Mouse (Mus musculus) Patski (cell line): ENCODE data around the gene Adh5. TPM values are rescaled to one million over a fixed set of nuclear protein-coding genes. Genes with fewer than 3 reads are reported as not detected.
A peak's percentile ranks its signal among the peaks of the same experiment; 100 is the strongest.

ENCODE experiments used
- ATAC-seq: fragments of 100-300 bp; one replicate; pipeline ENCODE4 v1.8.0; 2021
- CTCF ChIA-PET: fragments of 350-600 bp; sonication (Branson Sonifier 250); formaldehyde crosslinking; loops from one replicate; lab custom pipeline; 2022; ENCODE audit warnings: inconsistent platforms; lab: Charles Lee
- POLR2A ChIA-PET: fragments of 350-600 bp; sonication (Branson Sonifier 250); formaldehyde crosslinking; loops from one replicate; lab custom pipeline; 2022; ENCODE audit warnings: antibody characterized with exemption, inconsistent platforms; lab: Charles Lee
- DNase-seq: peaks from one replicate; pipeline ENCODE4 v3.0.0-alpha.2; 2011; ENCODE audit warnings: low read depth, low spot score
- H3K27me3 ChIP-seq: fragments of 371-371 bp; one replicate; pipeline ENCODE4 v1.5.1; 2021
- CTCF ChIP-seq: fragments of 100-300 bp; IDR thresholded peaks from one replicate; pipeline ENCODE4 v1.5.1; 2021
- in situ Hi-C: fragments of 300-500 bp; cut with MboI; formaldehyde crosslinking; loops from 3 replicates; pipeline ENCODE4 v1.11.1; 2018; ENCODE audit warnings: low pct_unique_long_range_greater_than_20kb, mixed read lengths
- polyA plus RNA-seq: library from polyadenylated mRNA; unstranded; gene quantifications from one replicate; pipeline ENCODE4 v1.2.3, GENCODE M21; 2021

The Adh5 gene
- polyA plus RNA-seq, 1 experiment from 2014 or later, result 292 TPM

DNA sequence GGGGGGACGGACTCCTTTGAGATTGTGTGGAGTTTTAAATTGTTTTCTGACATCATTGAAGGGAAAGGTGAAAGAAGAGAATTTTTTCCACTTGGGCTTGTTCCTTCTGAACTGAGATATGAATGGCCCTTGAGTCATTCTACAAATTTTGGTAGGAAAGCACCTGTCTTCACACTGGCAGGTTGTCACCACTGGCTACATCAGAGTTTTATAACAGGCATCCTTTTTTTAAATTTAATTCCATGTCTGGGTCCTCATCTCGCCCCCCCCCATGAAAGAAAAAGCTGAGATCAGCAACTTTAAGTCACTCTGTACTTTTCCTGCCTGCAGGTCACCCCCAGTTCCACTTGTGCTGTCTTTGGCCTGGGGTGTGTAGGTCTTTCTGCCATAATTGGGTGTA, 19.2 kb upstream of the Adh5 start:
- no peak for DNase-seq
- ChIA-PET CTCF (interaction anchor here (3.4 kb wide), 1 partner anchor 18 kb away, joined by 14 read pairs; no protein-coding TSS in a partner anchor), POLR2A (interaction anchor here (0.6 kb wide), 1 partner anchor 18 kb away, joined by 5 read pairs; no protein-coding TSS in a partner anchor)
- TF ChIP-seq CTCF, result no peak
- H3K27me3 ChIP-seq, result peaks cover 3% of the 10 kb centered on the region
- ATAC-seq, result no peak
- in situ Hi-C loops, result no loop called here

DNA sequence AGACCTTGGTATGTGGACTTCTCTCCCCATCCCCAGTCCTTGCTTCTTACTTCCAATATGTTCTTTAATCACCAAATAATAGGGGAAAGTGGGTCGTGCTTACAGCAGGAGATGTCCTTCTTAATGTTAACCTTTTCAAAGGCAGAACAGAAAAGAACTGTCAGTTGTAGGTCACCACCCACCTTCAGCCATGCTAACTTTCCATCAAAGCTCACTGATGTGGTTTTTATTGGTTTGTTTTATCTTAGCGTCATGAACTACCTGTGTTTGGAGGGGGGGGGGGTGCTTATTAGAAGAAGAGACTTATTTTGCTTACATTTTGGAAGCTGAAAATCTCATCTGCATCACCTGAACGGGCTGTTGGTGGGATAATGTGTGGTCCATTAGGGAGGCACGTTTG, 18.6 kb upstream of the Adh5 start:
- ChIA-PET POLR2A (interaction anchor here (0.6 kb wide), 1 partner anchor 17 kb away, joined by 5 read pairs; no protein-coding TSS in a partner anchor), CTCF (interaction anchor here (3.4 kb wide), 1 partner anchor 19 kb away, joined by 14 read pairs; no protein-coding TSS in a partner anchor)
- peaks cover 3% of the 10 kb centered on the region for H3K27me3 ChIP-seq
- in situ Hi-C loops, result no loop called here
- ATAC-seq, result no peak
- no peak for TF ChIP-seq CTCF
- DNase-seq, result no peak

GRCm38 (mm10) chr3:138430360-138430976, 12.4 kb upstream of the Adh5 start:
- ChIA-PET CTCF (interaction anchor here (1.7 to 2.5 kb wide), 2 partner anchors 26 to 233 kb away, joined by 7 to 23 read pairs; no protein-coding TSS in a partner anchor), POLR2A (no interaction called here)
- H3K27me3 ChIP-seq, result peaks cover 9% of the 10 kb centered on the region
- in situ Hi-C loops, result loop anchor here (5.0 to 25.0 kb wide), 4 partner anchors 206 to 656 kb away; partner anchors contain the start of gene Dapp1
- no peak for ATAC-seq
- TF ChIP-seq CTCF, result no peak
- DNase-seq, result no peak

GRCm38 (mm10) chr3:138431835-138432234, 11.1 kb upstream of the Adh5 start:
- in situ Hi-C loops, result loop anchor here (5.0 to 25.0 kb wide), 4 partner anchors 207 to 657 kb away; partner anchors contain the start of gene Dapp1
- CTCF ChIA-PET, result interaction anchor here (0.8 to 2.5 kb wide), 17 partner anchors 8 to 244 kb away, joined by 3 to 23 read pairs (median 5); partner anchors contain the start of gene Adh7
- POLR2A ChIA-PET, result no interaction called here
- ATAC-seq (peak; percentile 57), DNase-seq (no peak)
- peak; percentile 68 for TF ChIP-seq CTCF
- peaks cover 15% of the 10 kb centered on the region for H3K27me3 ChIP-seq

DNA sequence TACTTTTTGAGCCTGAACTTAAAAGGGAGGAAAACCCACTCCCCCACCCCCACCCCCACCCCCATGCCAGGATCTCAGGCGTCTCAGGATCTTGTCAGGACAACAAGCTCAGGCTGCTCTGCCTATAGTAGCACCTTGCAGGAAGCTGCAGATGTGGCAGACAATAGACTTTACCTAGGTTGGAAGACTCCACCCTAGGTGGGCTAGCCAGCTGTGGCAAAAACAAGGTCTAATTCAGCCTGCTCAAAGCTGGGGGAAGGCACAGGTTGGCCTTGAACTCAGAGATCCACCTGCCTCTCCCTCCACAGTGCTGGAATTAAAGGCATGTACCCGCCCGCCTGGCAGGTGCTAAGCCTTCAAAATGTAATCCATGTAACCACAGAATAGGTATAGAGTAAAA, 4.2 kb upstream of the Adh5 start:
- in situ Hi-C loops, result loop anchor here (10.0 to 25.0 kb wide), 3 partner anchors 214 to 664 kb away; partner anchors contain the start of gene Dapp1
- ChIA-PET CTCF (interaction anchor here (0.5 to 3.4 kb wide), 3 partner anchors 33 to 242 kb away, joined by 3 to 19 read pairs (median 6); no protein-coding TSS in a partner anchor), POLR2A (interaction anchor here (0.8 kb wide), 1 partner anchor 187 kb away, joined by 5 read pairs; no protein-coding TSS in a partner anchor)
- DNase-seq (no peak), ATAC-seq (no peak)
- TF ChIP-seq CTCF, result no peak
- H3K27me3 ChIP-seq, result peaks cover 15% of the 10 kb centered on the region

GRCm38 (mm10) chr3:138442203-138442602, 690 bp upstream of the Adh5 start:
- ATAC-seq (no peak), DNase-seq (no peak)
- CTCF ChIA-PET, result interaction anchor here (1.2 kb wide), 1 partner anchor 244 kb away, joined by 5 read pairs; no protein-coding TSS in a partner anchor
- no peak for TF ChIP-seq CTCF
- in situ Hi-C loops, result loop anchor here (10.0 to 25.0 kb wide), 2 partner anchors 455 to 567 kb away; partner anchors contain the start of gene Dapp1
- peaks cover 6% of the 10 kb centered on the region for H3K27me3 ChIP-seq
- POLR2A ChIA-PET, result no interaction called here

DNA sequence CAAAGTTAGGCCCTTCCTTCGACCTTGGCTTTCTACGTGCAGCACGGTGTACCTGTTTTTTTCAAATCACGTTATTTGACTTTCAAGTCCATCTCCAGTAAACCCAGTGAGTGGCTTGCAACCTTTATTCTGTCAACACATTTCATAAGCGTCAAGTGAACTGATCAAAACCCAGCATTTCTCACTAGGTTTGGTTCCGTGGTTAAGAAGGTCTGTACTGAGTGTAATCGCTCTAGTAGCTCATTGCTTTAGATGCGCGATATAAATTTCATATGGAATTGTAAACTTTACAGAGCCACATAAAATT, 525 bp downstream of the Adh5 start:
- ATAC-seq (peak; percentile 0), DNase-seq (no peak)
- no peaks in the 10 kb centered on the region for H3K27me3 ChIP-seq
- CTCF ChIA-PET, result interaction anchor here (1.3 to 1.9 kb wide), 4 partner anchors 10 to 254 kb away, joined by 3 to 6 read pairs (median 4); no protein-coding TSS in a partner anchor
- POLR2A ChIA-PET, result no interaction called here
- TF ChIP-seq CTCF, result no peak
- in situ Hi-C loops, result loop anchor here (10.0 to 25.0 kb wide), 2 partner anchors 456 to 569 kb away; partner anchors contain the start of gene Dapp1

GRCm38 (mm10) chr3:138448077-138448860, 5.4 kb downstream of the Adh5 start:
- no peak for DNase-seq
- in situ Hi-C loops, result loop anchor here (10.0 to 25.0 kb wide), 2 partner anchors 461 to 573 kb away; partner anchors contain the start of gene Dapp1
- ChIA-PET POLR2A (no interaction called here), CTCF (no interaction called here)
- no peak for ATAC-seq
- no peaks in the 10 kb centered on the region for H3K27me3 ChIP-seq
- TF ChIP-seq CTCF, result no peak

DNA sequence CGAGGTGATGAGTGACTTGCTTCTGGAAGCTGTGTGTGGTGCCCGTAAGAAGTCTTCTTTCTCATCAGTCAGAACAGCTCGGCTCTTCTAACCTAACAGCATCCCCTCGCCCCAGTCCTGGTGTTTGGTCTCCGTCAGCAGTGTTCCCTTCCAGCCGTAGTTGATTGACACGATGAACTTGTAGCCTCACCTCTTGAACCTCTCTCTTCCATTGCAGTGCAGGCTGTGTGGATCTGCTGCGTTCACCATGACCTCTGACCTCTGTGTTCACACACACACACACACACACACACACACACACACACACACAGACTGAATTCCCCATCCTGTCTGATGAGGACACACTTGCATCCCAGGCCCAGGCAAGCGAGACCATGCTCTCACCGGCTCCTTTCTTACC, 9.3 kb downstream of the Adh5 start:
- CTCF ChIA-PET, result interaction anchor here (1.1 to 1.4 kb wide), 3 partner anchors 8 to 109 kb away, joined by 3 to 6 read pairs (median 4); no protein-coding TSS in a partner anchor
- POLR2A ChIA-PET, result interaction anchor here (0.7 kb wide), 1 partner anchor 84 kb away, joined by 5 read pairs; no protein-coding TSS in a partner anchor
- DNase-seq, result no peak
- H3K27me3 ChIP-seq, result no peaks in the 10 kb centered on the region
- no peak for TF ChIP-seq CTCF
- ATAC-seq, result no peak
- in situ Hi-C loops, result no loop called here

GRCm38 (mm10) chr3:138454234-138454633, 11.3 kb downstream of the Adh5 start:
- DNase-seq (no peak), ATAC-seq (peak; percentile 30)
- POLR2A ChIA-PET, result no interaction called here
- in situ Hi-C loops, result no loop called here
- CTCF ChIA-PET, result interaction anchor here (1.0 kb wide), 1 partner anchor 256 kb away, joined by 4 read pairs; no protein-coding TSS in a partner anchor
- no peak for TF ChIP-seq CTCF
- no peaks in the 10 kb centered on the region for H3K27me3 ChIP-seq
